Mouse (Mus musculus) T-helper 2 cell (primary cell): ENCODE data around the gene Zfp109.

Experiments used
- in situ Hi-C: fragments of 300-600 bp; cut with MboI, MseI; formaldehyde crosslinking; loops from one replicate; pipeline ENCODE4 v1.15.1; 2025; ENCODE audit warnings: high pct_unique_total_duplicates

Zfp109 gene

DNA sequence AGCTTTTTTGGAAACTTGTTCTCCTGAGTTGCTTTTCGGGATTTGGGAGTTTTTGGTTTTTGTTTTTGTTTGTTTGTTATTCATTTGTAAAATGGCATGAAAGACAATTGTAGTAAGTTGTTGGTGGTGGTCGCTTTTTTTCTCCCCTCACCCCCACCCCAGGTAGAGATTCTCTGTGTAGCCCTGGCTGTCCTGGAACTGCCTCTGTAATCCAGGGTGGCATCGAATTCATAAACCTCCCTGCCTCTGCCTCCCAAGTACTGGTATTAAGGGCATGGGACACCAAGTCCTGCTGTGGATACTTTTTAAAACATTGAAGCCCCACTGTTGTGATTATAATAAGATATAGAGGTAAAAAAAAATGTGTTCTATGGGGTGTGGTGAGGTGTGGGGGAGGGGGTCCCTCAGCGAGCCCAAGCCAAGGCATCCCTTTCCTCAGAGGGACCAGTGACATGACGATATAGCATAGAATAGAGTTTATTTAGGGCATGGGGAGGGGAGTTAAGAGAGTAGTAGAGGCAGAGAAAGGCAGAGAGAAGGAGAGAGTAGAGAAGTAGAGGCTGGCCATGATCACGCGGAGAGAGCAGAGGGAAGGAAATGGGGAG is 29.0 kb downstream of the Zfp109 start:
- in situ Hi-C loops, result no loop called here

DNA sequence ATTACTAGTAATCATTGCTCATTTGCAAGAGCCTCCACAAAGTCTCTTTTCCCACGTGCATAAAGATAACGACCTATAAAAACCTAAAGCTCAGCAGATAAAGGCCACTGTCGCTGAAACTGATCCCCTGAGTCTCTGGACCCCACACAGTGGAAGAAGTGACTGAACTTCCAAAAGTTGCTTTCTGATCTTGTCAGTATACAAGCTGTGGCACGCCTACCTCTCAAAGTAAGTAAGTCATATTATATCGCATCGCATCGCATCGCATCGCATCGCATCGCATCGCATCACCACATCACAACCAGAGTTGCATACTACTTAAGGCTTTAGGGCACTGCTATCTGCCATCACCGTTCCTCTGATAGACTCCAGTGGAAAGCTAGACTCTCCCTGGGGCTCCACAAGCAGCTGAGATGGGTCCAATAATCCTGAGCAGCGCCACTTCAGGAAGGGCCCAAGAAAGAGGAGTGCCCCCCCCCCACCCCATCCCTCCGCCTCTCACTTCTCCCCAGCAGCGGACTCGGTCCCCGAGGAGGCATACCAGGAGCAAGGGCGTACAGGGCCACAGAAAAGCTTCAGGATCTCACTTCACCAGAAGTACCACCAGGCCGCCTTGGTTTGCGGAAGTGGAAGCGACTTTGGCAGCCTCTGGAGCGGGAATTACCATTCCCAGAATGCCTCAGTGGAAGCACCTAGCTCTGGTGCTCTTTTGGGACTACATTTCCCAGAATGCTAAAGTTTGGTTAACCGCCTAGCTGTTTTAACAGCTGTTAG is 29.7 kb downstream of the Zfp109 start:
- in situ Hi-C loops, result no loop called here

GRCm38 (mm10) chr7:24196961-24197360 is 40.4 kb downstream of the Zfp109 start:
- in situ Hi-C loops, result no loop called here

- in situ Hi-C loops, result no loop called here
These were observed 44.2 kb downstream of the Zfp109 start for GRCm38 (mm10) chr7:24193157-24193556.

DNA sequence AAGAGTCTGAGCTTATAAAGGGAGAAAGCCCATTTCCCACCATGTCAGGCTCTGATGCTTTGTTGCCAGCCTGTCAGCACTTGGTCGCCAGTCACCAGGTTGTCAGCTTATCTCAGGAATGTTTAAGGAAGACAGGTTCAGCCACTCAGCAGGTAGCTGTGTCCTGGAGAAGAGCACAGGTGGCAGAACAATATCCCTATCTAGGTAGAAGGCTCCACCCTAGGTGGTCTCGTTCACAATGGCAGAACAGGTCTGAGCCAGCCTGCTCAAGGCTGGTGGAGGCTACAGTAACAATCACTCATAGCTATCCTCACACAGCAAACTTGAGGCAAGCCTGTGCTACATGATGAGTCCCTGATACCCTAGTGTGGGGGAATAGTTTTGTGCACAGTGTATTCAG is 46.0 kb downstream of the Zfp109 start:
- in situ Hi-C loops, result no loop called here

DNA sequence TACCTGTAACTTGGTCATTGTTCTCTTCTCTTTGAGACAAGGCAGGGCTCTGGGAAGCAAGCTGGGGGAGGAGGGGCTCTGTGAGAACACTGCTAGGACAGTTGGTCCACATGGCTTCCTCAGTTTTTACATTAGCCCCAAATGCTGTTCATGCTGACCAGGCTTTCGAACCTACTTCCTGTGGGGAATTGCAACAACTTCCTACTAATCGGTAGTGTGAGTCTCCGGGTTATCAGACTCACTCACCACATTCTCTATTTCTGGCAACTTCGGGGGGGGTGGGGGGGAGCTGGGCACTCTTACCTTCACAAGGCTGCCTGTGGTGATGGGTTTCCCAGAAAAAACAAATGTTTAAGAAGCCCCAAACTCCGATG is 47.8 kb downstream of the Zfp109 start:
- in situ Hi-C loops, result no loop called here

DNA sequence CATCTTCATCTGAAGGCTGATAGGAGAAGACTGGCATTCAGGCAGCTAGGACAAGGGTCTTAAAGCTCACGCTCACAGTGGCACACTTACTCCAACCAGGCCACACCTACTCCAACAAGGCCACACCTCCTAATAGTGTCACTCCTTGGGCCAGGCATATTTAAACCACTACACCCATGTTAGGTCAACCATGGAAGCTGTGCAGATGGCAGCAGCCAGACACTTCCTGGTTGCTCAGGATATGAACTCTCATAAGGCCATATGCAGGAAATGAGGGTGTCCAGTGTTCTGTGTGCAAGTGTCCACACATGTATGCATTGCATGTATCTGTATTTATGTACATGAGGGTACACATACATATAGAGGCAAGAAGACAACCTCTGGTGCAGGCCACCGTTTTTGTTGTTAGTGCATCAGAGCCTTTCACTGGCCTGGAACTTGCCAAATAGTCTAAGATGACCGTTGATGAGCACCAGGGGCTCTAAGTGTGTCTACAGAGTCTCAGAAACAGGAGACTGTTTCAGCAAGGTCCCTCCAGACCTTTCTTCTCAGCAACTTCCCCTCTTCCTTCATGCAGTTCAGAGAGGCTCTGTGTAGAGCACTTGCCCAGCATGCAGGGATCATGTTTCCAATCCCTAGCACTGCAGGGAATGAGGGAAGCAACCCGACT is 48.3 kb downstream of the Zfp109 start:
- in situ Hi-C loops, result no loop called here

GRCm38 (mm10) chr7:24187611-24188010 is 49.7 kb downstream of the Zfp109 start:
- in situ Hi-C loops, result no loop called here
